Mouse (Mus musculus): Measurements from ENCODE around the gene Zfp423. TPM values are rescaled to one million over a fixed set of nuclear protein-coding genes. Genes with fewer than 3 reads are reported as not detected.

Gene Zfp423
- polyA plus RNA-seq, 1 experiment = 38.1 TPM

- Histone ChIP-seq H3K4me3 (replicated peaks; ENCODE audit: insufficient read depth, low read depth, low read length) (no peak overlapping the region), H3K27me3 (ENCODE audit: control insufficient read depth, insufficient read depth, low read length) (no peaks in the 10 kb centered on the region), H3K4me1 (ENCODE audit: control insufficient read depth, insufficient read depth, low read length) (peaks cover 3% of the 10 kb centered on the region; the same call in 1 of the 2 replicates), H3K27ac (ENCODE audit: insufficient read depth, low read length) (no peak overlapping the region)
- TF ChIP-seq POLR2A (IDR thresholded peaks at IDR 0.05; ENCODE audit: borderline replicate concordance, insufficient read depth, low read length) (no peak), CTCF (IDR thresholded peaks at IDR 0.05; ENCODE audit: borderline replicate concordance, insufficient read depth, low read depth, low read length) (no peak)
- DNase-seq = no peak
- 78% methylated on average over 8 of the region's 8 CpGs for whole genome bisulfite sequencing
Observed at GRCm38 (mm10) chr8:87933752-87934151, 25.6 kb downstream of the Zfp423 start.

- DNase-seq = no peak
- TF ChIP-seq POLR2A (IDR thresholded peaks at IDR 0.05; ENCODE audit: borderline replicate concordance, insufficient read depth, low read length) (no peak), CTCF (IDR thresholded peaks at IDR 0.05; ENCODE audit: borderline replicate concordance, insufficient read depth, low read depth, low read length) (no peak)
- no peak overlapping the region for H3K4me3 ChIP-seq (replicated peaks; ENCODE audit: insufficient read depth, low read depth, low read length)
- peaks cover 14% of the 10 kb centered on the region for H3K4me1 ChIP-seq (ENCODE audit: control insufficient read depth, insufficient read depth, low read length)
- WGBS = 37% methylated on average over 2 of the region's 2 CpGs
- H3K27ac ChIP-seq (ENCODE audit: insufficient read depth, low read length) = no peak overlapping the region
- no peaks in the 10 kb centered on the region for H3K27me3 ChIP-seq (ENCODE audit: control insufficient read depth, insufficient read depth, low read length)
Observed at GRCm38 (mm10) chr8:87928857-87929256, 30.5 kb downstream of the Zfp423 start.

- WGBS = 86% methylated on average over 10 of the region's 10 CpGs
- no peak overlapping the region for H3K27ac ChIP-seq (ENCODE audit: insufficient read depth, low read length)
Observed at GRCm38 (mm10) chr8:87927034-87927830, 32.2 kb downstream of the Zfp423 start.

GRCm38 (mm10) chr8:87926098-87926890 lies 33.1 kb downstream of the Zfp423 start:
- Histone ChIP-seq H3K4me1 (ENCODE audit: control insufficient read depth, insufficient read depth, low read length) (peaks cover 19% of the 10 kb centered on the region), H3K27ac (ENCODE audit: insufficient read depth, low read length) (no peak overlapping the region), H3K4me3 (replicated peaks; ENCODE audit: insufficient read depth, low read depth, low read length) (no peak overlapping the region), H3K27me3 (ENCODE audit: control insufficient read depth, insufficient read depth, low read length) (no peaks in the 10 kb centered on the region)
- peak; percentile 55 to 71 for DNase-seq
- no peak for TF ChIP-seq POLR2A (IDR thresholded peaks at IDR 0.05; ENCODE audit: borderline replicate concordance, insufficient read depth, low read length)
- no peak for TF ChIP-seq CTCF (IDR thresholded peaks at IDR 0.05; ENCODE audit: borderline replicate concordance, insufficient read depth, low read depth, low read length)
- 42% methylated on average over 7 of the region's 7 CpGs for WGBS

More at GRCm38 (mm10) chr8:87927034-87927830, 32.2 kb downstream of the Zfp423 start:
- Histone ChIP-seq H3K4me1 (ENCODE audit: control insufficient read depth, insufficient read depth, low read length) (peaks cover 17% of the 10 kb centered on the region), H3K27me3 (ENCODE audit: control insufficient read depth, insufficient read depth, low read length) (no peaks in the 10 kb centered on the region), H3K4me3 (replicated peaks; ENCODE audit: insufficient read depth, low read depth, low read length) (no peak overlapping the region)
- DNase-seq = no peak
- TF ChIP-seq POLR2A (IDR thresholded peaks at IDR 0.05; ENCODE audit: borderline replicate concordance, insufficient read depth, low read length) (no peak), CTCF (IDR thresholded peaks at IDR 0.05; ENCODE audit: borderline replicate concordance, insufficient read depth, low read depth, low read length) (no peak)

- WGBS = 55% methylated on average over 6 of the region's 6 CpGs
Observed at GRCm38 (mm10) chr8:87922936-87923335, 36.5 kb downstream of the Zfp423 start.

GRCm38 (mm10) chr8:87922446-87922845 lies 36.9 kb downstream of the Zfp423 start:
- WGBS = 58% methylated on average over 6 of the region's 6 CpGs
- no peak overlapping the region for H3K27ac ChIP-seq (ENCODE audit: insufficient read depth, low read length)
- no peaks in the 10 kb centered on the region for H3K27me3 ChIP-seq (ENCODE audit: control insufficient read depth, insufficient read depth, low read length)
- TF ChIP-seq CTCF (IDR thresholded peaks at IDR 0.05; ENCODE audit: borderline replicate concordance, insufficient read depth, low read depth, low read length) (no peak), POLR2A (IDR thresholded peaks at IDR 0.05; ENCODE audit: borderline replicate concordance, insufficient read depth, low read length) (no peak)
- no peak overlapping the region for H3K4me3 ChIP-seq (replicated peaks; ENCODE audit: insufficient read depth, low read depth, low read length)
- no peak for DNase-seq
- H3K4me1 ChIP-seq (ENCODE audit: control insufficient read depth, insufficient read depth, low read length) = peaks cover 16% of the 10 kb centered on the region

More at GRCm38 (mm10) chr8:87922936-87923335, 36.5 kb downstream of the Zfp423 start:
- Histone ChIP-seq H3K27me3 (ENCODE audit: control insufficient read depth, insufficient read depth, low read length) (no peaks in the 10 kb centered on the region), H3K4me1 (ENCODE audit: control insufficient read depth, insufficient read depth, low read length) (peaks cover 16% of the 10 kb centered on the region), H3K4me3 (replicated peaks; ENCODE audit: insufficient read depth, low read depth, low read length) (no peak overlapping the region), H3K27ac (ENCODE audit: insufficient read depth, low read length) (no peak overlapping the region)
- no peak for DNase-seq
- TF ChIP-seq CTCF (IDR thresholded peaks at IDR 0.05; ENCODE audit: borderline replicate concordance, insufficient read depth, low read depth, low read length) (no peak), POLR2A (IDR thresholded peaks at IDR 0.05; ENCODE audit: borderline replicate concordance, insufficient read depth, low read length) (no peak)

GRCm38 (mm10) chr8:87918004-87918403 lies 41.4 kb downstream of the Zfp423 start:
- H3K27ac ChIP-seq (ENCODE audit: insufficient read depth, low read length) = no peak overlapping the region
- no peak for DNase-seq
- TF ChIP-seq CTCF (IDR thresholded peaks at IDR 0.05; ENCODE audit: borderline replicate concordance, insufficient read depth, low read depth, low read length) = no peak
- TF ChIP-seq POLR2A (IDR thresholded peaks at IDR 0.05; ENCODE audit: borderline replicate concordance, insufficient read depth, low read length) = no peak
- 53% methylated on average over 5 of the region's 5 CpGs for whole genome bisulfite sequencing
- no peaks in the 10 kb centered on the region for H3K27me3 ChIP-seq (ENCODE audit: control insufficient read depth, insufficient read depth, low read length)
- H3K4me3 ChIP-seq (replicated peaks; ENCODE audit: insufficient read depth, low read depth, low read length) = no peak overlapping the region
- H3K4me1 ChIP-seq (ENCODE audit: control insufficient read depth, insufficient read depth, low read length) = peaks cover 17% of the 10 kb centered on the region

Data from cerebellum, adult 2 months (tissue).